Mouse (Mus musculus): ENCODE data around the gene Caprin1. TPM values are rescaled to one million over a fixed set of nuclear protein-coding genes. Genes with fewer than 3 reads are reported as not detected.

Gene Caprin1
- polyA plus RNA-seq, 1 experiment = 48.8 TPM

GRCm38 (mm10) chr2:103719292-103719646 lies 78.2 kb downstream of the Caprin1 start:
- Histone ChIP-seq H3K27me3 (ENCODE audit: control insufficient read depth, insufficient read depth, low read length) (no peaks in the 10 kb centered on the region), H3K27ac (ENCODE audit: insufficient read depth, low read length) (no peak overlapping the region), H3K4me1 (ENCODE audit: control insufficient read depth, insufficient read depth, insufficient read length) (no peaks in the 10 kb centered on the region), H3K4me3 (ENCODE audit: extremely low read depth, insufficient read depth, insufficient read length) (no peak overlapping the region), H3K36me3 (ENCODE audit: control insufficient read depth, insufficient read depth, low read length) (peaks cover 23% of the 10 kb centered on the region)
- whole genome bisulfite sequencing = 95% methylated on average over 7 of the region's 7 CpGs
- DNase-seq (ENCODE audit: low read depth in 1 of 2, low spot score in 2 of 2) = no peak
- no peak for TF ChIP-seq CTCF (IDR thresholded peaks at IDR 0.05; ENCODE audit: extremely low read depth, insufficient read depth, insufficient read length, insufficient replicate concordance)
- TF ChIP-seq POLR2A (IDR thresholded peaks at IDR 0.05; ENCODE audit: low read depth, low read length) = no peak

- TF ChIP-seq POLR2A (IDR thresholded peaks at IDR 0.05; ENCODE audit: low read depth, low read length) (no peak), CTCF (IDR thresholded peaks at IDR 0.05; ENCODE audit: extremely low read depth, insufficient read depth, insufficient read length, insufficient replicate concordance) (peak; percentile 86; the same call in 1 of the 2 replicates)
- Histone ChIP-seq H3K27me3 (ENCODE audit: control insufficient read depth, insufficient read depth, low read length) (no peaks in the 10 kb centered on the region), H3K4me3 (ENCODE audit: extremely low read depth, insufficient read depth, insufficient read length) (no peak overlapping the region), H3K36me3 (ENCODE audit: control insufficient read depth, insufficient read depth, low read length) (peaks cover 20% of the 10 kb centered on the region), H3K4me1 (ENCODE audit: control insufficient read depth, insufficient read depth, insufficient read length) (no peaks in the 10 kb centered on the region), H3K27ac (ENCODE audit: insufficient read depth, low read length) (no peak overlapping the region)
- 65% methylated on average over 8 of the region's 8 CpGs for WGBS
- peak; percentile 47 to 69 for DNase-seq (ENCODE audit: low read depth in 1 of 2, low spot score in 2 of 2)
These were observed 78.7 kb downstream of the Caprin1 start for GRCm38 (mm10) chr2:103718594-103719291.

- DNase-seq (ENCODE audit: low read depth in 1 of 2, low spot score in 2 of 2) = no peak
- H3K36me3 ChIP-seq (ENCODE audit: control insufficient read depth, insufficient read depth, low read length) = peaks cover 8% of the 10 kb centered on the region; the same call in 1 of the 2 replicates
- H3K4me3 ChIP-seq (ENCODE audit: extremely low read depth, insufficient read depth, insufficient read length) = no peak overlapping the region
- 95% methylated on average over 4 of the region's 4 CpGs for WGBS
- H3K27me3 ChIP-seq (ENCODE audit: control insufficient read depth, insufficient read depth, low read length) = no peaks in the 10 kb centered on the region
- TF ChIP-seq CTCF (IDR thresholded peaks at IDR 0.05; ENCODE audit: extremely low read depth, insufficient read depth, insufficient read length, insufficient replicate concordance) (no peak), POLR2A (IDR thresholded peaks at IDR 0.05; ENCODE audit: low read depth, low read length) (no peak)
- H3K4me1 ChIP-seq (ENCODE audit: control insufficient read depth, insufficient read depth, insufficient read length) = no peaks in the 10 kb centered on the region
- no peak overlapping the region for H3K27ac ChIP-seq (ENCODE audit: insufficient read depth, low read length)
These were observed 83.0 kb downstream of the Caprin1 start for GRCm38 (mm10) chr2:103714412-103714811.

GRCm38 (mm10) chr2:103713831-103714230 lies 83.6 kb downstream of the Caprin1 start:
- Histone ChIP-seq H3K36me3 (ENCODE audit: control insufficient read depth, insufficient read depth, low read length) (peaks cover 8% of the 10 kb centered on the region; the same call in 1 of the 2 replicates), H3K27ac (ENCODE audit: insufficient read depth, low read length) (no peak overlapping the region), H3K4me1 (ENCODE audit: control insufficient read depth, insufficient read depth, insufficient read length) (no peaks in the 10 kb centered on the region), H3K4me3 (ENCODE audit: extremely low read depth, insufficient read depth, insufficient read length) (no peak overlapping the region), H3K27me3 (ENCODE audit: control insufficient read depth, insufficient read depth, low read length) (no peaks in the 10 kb centered on the region)
- TF ChIP-seq POLR2A (IDR thresholded peaks at IDR 0.05; ENCODE audit: low read depth, low read length) = no peak
- no peak for TF ChIP-seq CTCF (IDR thresholded peaks at IDR 0.05; ENCODE audit: extremely low read depth, insufficient read depth, insufficient read length, insufficient replicate concordance)
- no peak for DNase-seq (ENCODE audit: low read depth in 1 of 2, low spot score in 2 of 2)
- 94% methylated on average over 7 of the region's 7 CpGs for WGBS

Other genes starting within 250 kb of the Caprin1 start
- 10.6 and 14.7 TPM in 2 replicates for gene Abtb2, start 231.3 kb downstream of the Caprin1 start, polyA plus RNA-seq (2012; rRNA removed)
- gene Nat10, start 36.4 kb downstream of the Caprin1 start, polyA plus RNA-seq (2012; rRNA removed) = 35.5 and 40.9 TPM in 2 replicates
- gene Lmo2, start 160.3 kb upstream of the Caprin1 start, polyA plus RNA-seq (2012; rRNA removed) = 91.1 and 97.7 TPM in 2 replicates
- 9.5 and 9.6 TPM in 2 replicates for gene Fbxo3, start 230.1 kb upstream of the Caprin1 start, polyA plus RNA-seq (2012; rRNA removed)
- not detected in 2 replicates for gene 4931422A03Rik, start 230.7 kb upstream of the Caprin1 start, polyA plus RNA-seq (2012; rRNA removed)

All from spleen, adult 2 months (tissue).